Mouse (Mus musculus) T-cell, adult 66 days (primary cell): ENCODE measurements around the gene Gtf2ird2. TPM values are rescaled to one million over a fixed set of nuclear protein-coding genes. Genes with fewer than 3 reads are reported as not detected.

Experiments used
- total RNA-seq, 2 experiments: library from RNA; stranded (reverse); gene quantifications; 3 replicates in 1 of 2; 4 replicates in 1 of 2; pipeline ENCODE4 v1.2.4; 2023

Gene Gtf2ird2
- total RNA-seq: 10 to 100 TPM; 23.0 to 27.5 TPM

GRCm38 (mm10) chr5:134183880-134184808 is at the start of gene Gtf2ird2:
Gtf2ird2 (plus strand) TSS chr5:134184019.

GRCm38 (mm10) chr5:134176169-134176881 is 7.5 kb upstream of the Gtf2ird2 start, which contains the start of gene Rcc1l:
Rcc1l (minus strand) TSS chr5:134176774.

GRCm38 (mm10) chr5:134229391-134229790 is 45.6 kb downstream of the Gtf2ird2 start, which contains the start of gene Ncf1:
Ncf1 (minus strand) TSS chr5:134229625.

Other genes with a start within 250 kb of the Gtf2ird2 start
- 10 to 100 TPM; 11.2 to 13.3 TPM for gene Castor2, start 84.3 kb upstream of the Gtf2ird2 start, total RNA-seq
- 10 to 100 TPM; 25.1 to 28.9 TPM for gene Rcc1l, start 7.2 kb upstream of the Gtf2ird2 start, total RNA-seq
- 10 to 100 TPM; 17.0 to 29.8 TPM for gene Ncf1, start 45.6 kb downstream of the Gtf2ird2 start, total RNA-seq
- gene Gtf2i, start 130.7 kb downstream of the Gtf2ird2 start, total RNA-seq: 100 to 1,000 TPM; 197 to 209 TPM